Mouse (Mus musculus) bone marrow macrophage, adult 2 months (primary cell): Measurements from ENCODE around the gene Kcna3. TPM values are rescaled to one million over a fixed set of nuclear protein-coding genes. Genes with fewer than 3 reads are reported as not detected.

Experiments
- H3K27ac ChIP-seq: 2 replicates; pipeline ENCODE4 v1.5.1; 2012; ENCODE audit warnings: low read depth, low read length; ENCODE audit not compliant: insufficient read depth
- H3K4me1 ChIP-seq: 2 replicates; pipeline ENCODE4 v1.6.1; 2012; ENCODE audit warnings: low read length; ENCODE audit not compliant: control insufficient read depth, insufficient read depth
- H3K4me3 ChIP-seq: 2 replicates; pipeline ENCODE4 v1.5.1; 2012; ENCODE audit warnings: mild to moderate bottlenecking, low read length, moderate library complexity; ENCODE audit not compliant: insufficient read depth
- CTCF ChIP-seq: IDR thresholded peaks from 2 replicates; pipeline ENCODE4 v1.5.1; 2012; ENCODE audit warnings: low read depth, mild to moderate bottlenecking, low read length, moderate library complexity
- POLR2A ChIP-seq: IDR thresholded peaks from 2 replicates; pipeline ENCODE4 v1.6.1; 2012; ENCODE audit warnings: mild to moderate bottlenecking, low read depth, low read length, borderline replicate concordance
- polyA plus RNA-seq: library from polyadenylated mRNA; stranded (reverse); fragments of >200 nt; gene quantifications from 2 replicates; pipeline ENCODE4 v1.2.4, GENCODE M21; 2012; ENCODE audit not compliant: missing spikeins, insufficient read depth, insufficient read length

Kcna3 gene
- polyA plus RNA-seq, 1 experiment, result 2.5 TPM

- TF ChIP-seq POLR2A, result no peak
- Histone ChIP-seq H3K4me3 (no peak overlapping the region), H3K4me1 (peaks cover 23% of the 10 kb centered on the region), H3K27ac (no peak overlapping the region)
These were observed 4.4 kb upstream of the Kcna3 start for GRCm38 (mm10) chr3:107031547-107031946.

- peaks cover 35% of the 10 kb centered on the region for H3K4me1 ChIP-seq
- TF ChIP-seq POLR2A, result no peak
- TF ChIP-seq CTCF, result no peak
- no peak overlapping the region for H3K27ac ChIP-seq
- no peak overlapping the region for H3K4me3 ChIP-seq
These were observed 1.2 kb upstream of the Kcna3 start for GRCm38 (mm10) chr3:107034776-107035175.

- Histone ChIP-seq H3K27ac (no peak overlapping the region), H3K4me1 (peaks cover 31% of the 10 kb centered on the region), H3K4me3 (peak overlapping the region; percentile 60)
- no peak for TF ChIP-seq CTCF
- TF ChIP-seq POLR2A, result no peak
These were observed 580 bp downstream of the Kcna3 start for GRCm38 (mm10) chr3:107036458-107037039.

GRCm38 (mm10) chr3:107037105-107037504 lies 1.1 kb downstream of the Kcna3 start:
- H3K27ac ChIP-seq, result no peak overlapping the region
- TF ChIP-seq CTCF (no peak), POLR2A (no peak)
- peak overlapping the region; percentile 60 for H3K4me3 ChIP-seq
- H3K4me1 ChIP-seq, result peaks cover 25% of the 10 kb centered on the region

GRCm38 (mm10) chr3:107037536-107038155 lies 1.7 kb downstream of the Kcna3 start:
- peak overlapping the region; percentile 26 for H3K27ac ChIP-seq
- TF ChIP-seq POLR2A (no peak), CTCF (no peak)
- peak overlapping the region; percentile 60 for H3K4me3 ChIP-seq
- peaks cover 24% of the 10 kb centered on the region for H3K4me1 ChIP-seq

GRCm38 (mm10) chr3:107038156-107038536 lies 2.2 kb downstream of the Kcna3 start:
- Histone ChIP-seq H3K27ac (peak overlapping the region; percentile 51), H3K4me1 (peaks cover 24% of the 10 kb centered on the region), H3K4me3 (peak overlapping the region; percentile 60)
- no peak for TF ChIP-seq CTCF
- no peak for TF ChIP-seq POLR2A

- Histone ChIP-seq H3K27ac (peak overlapping the region; percentile 51), H3K4me1 (peaks cover 24% of the 10 kb centered on the region), H3K4me3 (peak overlapping the region; percentile 47)
- no peak for TF ChIP-seq POLR2A
- no peak for TF ChIP-seq CTCF
These were observed 2.8 kb downstream of the Kcna3 start for GRCm38 (mm10) chr3:107038661-107039223.

GRCm38 (mm10) chr3:107039306-107039705 lies 3.3 kb downstream of the Kcna3 start:
- no peak overlapping the region for H3K27ac ChIP-seq
- no peak overlapping the region for H3K4me3 ChIP-seq
- H3K4me1 ChIP-seq, result peaks cover 24% of the 10 kb centered on the region
- no peak for TF ChIP-seq CTCF
- TF ChIP-seq POLR2A, result no peak

GRCm38 (mm10) chr3:107040408-107040807 lies 4.4 kb downstream of the Kcna3 start:
- H3K27ac ChIP-seq, result no peak overlapping the region
- peaks cover 15% of the 10 kb centered on the region for H3K4me1 ChIP-seq
- TF ChIP-seq POLR2A (no peak), CTCF (no peak)
- H3K4me3 ChIP-seq, result no peak overlapping the region

GRCm38 (mm10) chr3:107041718-107042117 lies 5.7 kb downstream of the Kcna3 start:
- TF ChIP-seq POLR2A, result no peak
- TF ChIP-seq CTCF, result no peak
- no peak overlapping the region for H3K4me3 ChIP-seq
- H3K27ac ChIP-seq, result no peak overlapping the region
- H3K4me1 ChIP-seq, result peaks cover 12% of the 10 kb centered on the region

GRCm38 (mm10) chr3:107061468-107061867 lies 25.5 kb downstream of the Kcna3 start:
- Histone ChIP-seq H3K4me1 (peaks cover 12% of the 10 kb centered on the region), H3K27ac (no peak overlapping the region), H3K4me3 (no peak overlapping the region)
- TF ChIP-seq POLR2A (no peak), CTCF (no peak)
